Comparison of ENCODE assay signal across 9 mouse cellular contexts in the genomic region with DNA sequence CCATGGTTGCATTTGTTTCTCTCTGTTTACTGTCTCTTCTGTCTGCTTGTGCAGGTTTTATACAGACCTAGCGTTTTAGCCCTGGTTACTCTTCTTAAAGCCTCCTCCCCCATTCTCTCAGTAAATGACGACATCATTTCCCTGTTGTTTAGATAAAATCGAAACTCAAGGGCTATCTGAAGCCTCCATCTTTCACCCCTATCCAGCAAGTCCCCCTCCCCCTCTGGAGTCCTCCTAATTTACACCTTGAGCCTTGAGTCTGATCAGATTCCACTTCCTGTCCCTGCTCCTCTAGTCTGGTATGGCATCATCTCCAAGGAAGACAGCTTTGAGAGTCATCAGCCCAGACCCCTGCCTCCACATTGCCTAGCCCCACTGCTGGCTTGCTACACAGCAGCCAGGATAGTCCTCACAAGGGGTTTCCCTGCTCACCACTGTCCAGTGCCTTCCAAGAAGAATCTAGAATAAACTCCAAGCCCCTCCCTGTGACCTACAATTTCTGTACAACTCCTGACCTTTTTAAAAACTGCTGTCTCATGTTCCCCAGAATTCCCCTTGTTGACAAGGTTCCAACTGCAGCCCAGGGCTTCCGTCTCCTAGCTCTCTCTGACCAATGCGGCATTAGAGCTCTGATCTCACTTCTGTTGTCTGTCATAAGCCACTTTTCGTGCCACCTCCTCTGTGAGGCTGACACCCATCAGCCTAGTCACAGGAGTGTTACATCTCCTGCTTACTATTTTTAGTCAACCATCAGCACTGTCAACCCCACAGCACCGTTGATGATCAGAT. TPM values are rescaled to one million over a fixed set of nuclear protein-coding genes. Genes with fewer than 3 reads are reported as not detected.
DNase-seq lines count a peak whose midpoint lies in the region; ATAC-seq and TF ChIP-seq lines count a peak whose summit lies in the region.
"Had no signal": no experiment of that assay in that cellular context is flagged by ENCODE, and none has a peak within 500 bp of the region (broad histone marks: within the 10 kb centered on the region; RNA-seq: fewer than 3 reads in every experiment).

No protein-coding gene starts in this region.

- H3K36me3 ChIP-seq in heart, postnatal 0 days (replicated peaks; ENCODE audit: control insufficient read depth, insufficient read depth, low read length) = no peaks in the 10 kb centered on the region

- WGBS in heart, postnatal 0 days = 19% methylated on average over 7 of the region's 7 CpGs

- peak overlapping the region; percentile 46; the same call in 1 of the 2 replicates for H3K27ac ChIP-seq in heart, postnatal 0 days (ENCODE audit: low read depth)

- peak overlapping the region; percentile 31 for H3K4me2 ChIP-seq in heart, postnatal 0 days (ENCODE audit: low read depth, low read length)

- DNase-seq in adrenal gland, adult 8-10 months = peak; percentile 30
- peak; percentile 46 for DNase-seq in heart, postnatal 0 days (ENCODE audit: low spot score)
- peak; percentile 8 to 28 for DNase-seq in lung, postnatal 4 days
- no peak for DNase-seq in left cerebral cortex, adult 9 months (ENCODE audit: low spot score in 2 of 2)
- DNase-seq in layer of hippocampus, adult 11-12 months (ENCODE audit: low spot score) = no peak
- no peak for DNase-seq in left cerebral cortex, adult 18-20 months (ENCODE audit: low spot score in 2 of 2)
- DNase-seq in right cerebral cortex, postnatal 25 days = no peak

- no peak for TF ChIP-seq EP300 in heart, postnatal 0 days (IDR thresholded peaks at IDR 0.05; ENCODE audit: low read depth)

- no peak overlapping the region for H3K9ac ChIP-seq in heart, postnatal 0 days (replicated peaks; ENCODE audit: low read depth, low read length)

- no peak overlapping the region for H3K4me3 ChIP-seq in heart, postnatal 0 days (ENCODE audit: low read depth, low read length)

- H3K27me3 ChIP-seq in heart, postnatal 0 days (ENCODE audit: control insufficient read depth, insufficient read depth, low read length) = no peaks in the 10 kb centered on the region

- ATAC-seq in CD4-positive, CD25-positive, alpha-beta regulatory T cell, adult 4 months = peak; percentile 78
- peak; percentile 68 for ATAC-seq in heart, postnatal 0 days (ENCODE audit: insufficient read depth, low read depth)

- no peak for TF ChIP-seq CTCF in heart, postnatal 0 days (IDR thresholded peaks at IDR 0.05; ENCODE audit: low read depth)

- H3K4me1 ChIP-seq in heart, postnatal 0 days (ENCODE audit: control insufficient read depth, insufficient read depth) = peaks cover 10% of the 10 kb centered on the region

- no peaks in the 10 kb centered on the region for H3K9me3 ChIP-seq in heart, postnatal 0 days (replicated peaks; ENCODE audit: control insufficient read depth, low read length)

RNA-seq across cellular contexts. Expression of a gene that starts 16.8 kb away (rescaled TPM):
- polyA plus RNA-seq in CD4-positive, CD25-positive, alpha-beta regulatory T cell, adult 4 months (2017; shearing (Covaris generic)) = not detected
- total RNA-seq in adrenal gland, adult 8-10 months (2022) = not detected
- not detected in 2 replicates for total RNA-seq in heart, postnatal 0 days (2014; rRNA removed; ENCODE audit: low replicate concordance)
- polyA plus RNA-seq in heart, postnatal 0 days (2015; fragmentation: Nextera tagmentation; extraction: Ambion mirVana) = not detected in 2 replicates
- total RNA-seq in left cerebral cortex, adult 18-20 months (2021) = not detected
- polyA plus RNA-seq: brain, embryonic 14.5 days had no signal

Comparison
In these comparisons a context has a peak if more than half of its experiments do, and no peak if none do; other contexts are left out.
1. DNase-seq: peak in adrenal gland, adult 8-10 months (single experiment), heart, postnatal 0 days (single experiment) and lung, postnatal 4 days (2 of 2); none in left cerebral cortex, adult 9 months (0 of 2), layer of hippocampus, adult 11-12 months (single experiment), left cerebral cortex, adult 18-20 months (0 of 2) and right cerebral cortex, postnatal 25 days (single experiment).